Mouse (Mus musculus) right cerebral cortex, adult 2 months (tissue): ENCODE results near the gene Gar1.

Experiments used
- DNase-seq, 2 experiments: peaks; one replicate each; pipeline ENCODE4 v3.0.0; 2021 to 2022; ENCODE audit warnings: low spot score in 2 of 2

Gar1 gene

DNA sequence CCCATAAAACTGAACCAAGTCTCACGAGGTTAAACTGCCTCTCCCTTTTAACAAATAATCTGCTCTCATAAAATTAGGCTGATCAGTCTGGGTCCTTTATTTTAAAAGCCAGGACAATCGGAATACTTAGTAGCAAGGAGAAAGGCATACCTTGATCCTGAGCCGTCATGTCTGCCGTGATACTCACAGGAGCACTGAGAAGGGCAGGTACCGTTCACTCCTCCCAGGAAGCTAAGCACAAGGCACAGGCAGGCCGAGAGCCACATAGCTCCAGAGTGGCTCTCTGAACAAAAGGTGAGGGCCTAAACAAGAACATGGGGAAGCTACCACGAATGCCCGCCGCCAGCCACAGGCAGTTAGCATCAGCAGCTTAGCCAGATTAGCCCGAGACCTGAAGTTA lies 27.4 kb downstream of the Gar1 start, which contains the start of gene Lrit3:
Lrit3 (minus strand) TSS at position 266 of the 400 bp plus-strand sequence.
- DNase-seq = no peak

DNA sequence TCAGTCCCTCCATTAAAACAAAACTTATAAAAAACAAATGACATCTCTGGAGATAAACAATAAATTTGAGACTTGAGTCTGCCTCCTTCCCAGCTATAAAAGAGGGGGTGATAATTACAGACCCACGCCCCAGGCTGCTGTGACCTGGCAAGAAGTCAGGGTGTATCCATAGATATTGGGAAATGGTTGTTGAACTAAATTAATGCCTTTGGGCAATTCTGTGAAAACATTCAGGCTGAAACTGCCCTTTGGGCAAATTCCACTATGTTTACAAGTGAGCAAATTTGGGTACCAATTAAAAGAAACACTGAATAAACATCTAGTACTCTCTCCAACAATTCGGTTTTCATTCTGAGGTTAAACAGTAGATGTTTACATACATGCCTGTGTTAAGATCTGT lies 32.2 kb downstream of the Gar1 start:
- DNase-seq = no peak

GRCm38 (mm10) chr3:129798551-129798950 lies 32.6 kb downstream of the Gar1 start:
- DNase-seq = no peak

DNA sequence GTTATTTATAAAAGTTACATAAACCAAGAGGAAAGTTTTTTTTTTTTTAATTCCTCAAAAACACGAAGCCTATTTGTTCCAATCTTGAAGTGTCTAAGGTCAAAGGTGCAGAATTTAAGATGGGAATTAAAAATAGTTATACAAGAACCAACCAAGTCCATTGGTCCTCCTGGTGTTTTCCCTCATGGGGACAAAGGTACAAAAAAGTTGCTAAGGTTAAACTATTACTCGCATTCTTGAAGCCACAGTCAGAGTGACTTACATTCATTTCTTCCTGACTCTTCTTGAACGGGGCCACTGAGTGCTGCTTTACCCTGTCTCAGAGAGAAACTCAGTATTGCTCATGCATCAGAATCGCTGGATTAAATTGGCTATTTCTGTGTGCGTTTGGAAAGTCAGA lies 33.9 kb downstream of the Gar1 start:
- DNase-seq = no peak

DNA sequence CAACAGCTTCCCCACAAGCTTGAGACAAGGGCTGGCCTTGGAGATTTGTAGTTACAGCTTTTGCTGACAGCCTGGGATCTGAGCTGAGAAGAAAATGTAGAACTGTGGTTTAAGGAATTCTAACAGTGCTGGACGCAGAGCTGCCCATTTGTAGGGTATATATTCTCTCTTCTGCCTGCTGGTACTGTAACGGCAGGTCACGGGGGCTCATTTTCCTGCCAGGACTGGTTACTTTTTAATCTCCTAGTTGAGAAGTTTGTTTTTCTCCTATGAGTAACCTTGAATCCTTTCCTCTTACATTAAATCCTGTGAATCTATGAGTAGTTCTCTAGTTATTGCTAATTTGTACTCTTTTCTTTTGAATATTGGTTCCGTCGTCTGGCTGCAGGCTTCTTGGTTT lies 37.4 kb downstream of the Gar1 start:
- no peak for DNase-seq

DNA sequence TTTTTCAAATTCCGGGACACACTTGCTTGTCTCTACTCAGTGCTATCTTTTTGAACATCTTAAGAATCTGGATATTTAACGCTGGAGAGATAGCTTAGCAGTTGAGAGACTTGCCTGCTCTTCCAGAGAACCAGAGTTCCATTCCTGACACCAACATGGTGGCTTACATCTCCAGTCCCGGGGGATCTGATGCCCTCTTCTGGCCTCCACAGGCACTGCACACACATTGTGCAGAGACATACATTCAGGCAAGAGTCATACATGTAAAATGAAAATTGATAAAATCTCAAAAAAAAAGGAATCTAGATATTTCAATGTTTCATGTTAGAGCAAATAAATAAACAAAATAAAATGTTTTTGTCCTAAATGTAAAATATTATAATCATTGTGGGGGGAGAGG lies 48.5 kb downstream of the Gar1 start:
- DNase-seq = no peak

DNA sequence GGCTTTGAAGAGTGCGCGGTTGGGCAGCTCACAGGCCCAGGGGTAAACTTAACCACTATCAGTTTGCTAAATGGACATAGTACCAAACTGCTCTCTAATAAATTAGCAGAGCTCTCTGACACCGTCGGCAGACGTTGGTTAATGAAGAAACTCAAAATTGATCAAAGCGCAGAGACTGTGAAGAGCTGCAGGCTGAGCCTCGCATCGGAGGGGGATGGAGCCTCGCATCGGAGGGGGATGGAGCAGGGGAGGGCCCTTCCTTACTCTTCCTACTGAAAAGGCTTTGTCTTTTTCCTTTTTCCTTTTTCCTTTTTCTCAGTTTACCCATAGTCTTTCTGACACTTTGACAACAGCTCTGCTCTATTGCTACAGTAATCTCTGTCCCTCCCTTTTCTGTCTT lies 49.8 kb downstream of the Gar1 start:
- no peak for DNase-seq
